Mouse (Mus musculus) midbrain, embryonic 12.5 days (tissue): ENCODE data around the gene Hamp. TPM values are rescaled to one million over a fixed set of nuclear protein-coding genes. Genes with fewer than 3 reads are reported as not detected.

Source experiments
- polyA plus RNA-seq: library from polyadenylated mRNA; unstranded; fragments of >200 nt; fragmentation: Nextera tagmentation; extraction: Ambion mirVana; gene quantifications from 2 replicates; pipeline ENCODE4 v1.2.1, GENCODE M21; 2016

The Hamp gene
- polyA plus RNA-seq, 1 experiment from 2014 or later = not detected

Other genes with a start within 250 kb of the Hamp start
- gene 2200002J24Rik, start 245.1 kb downstream of the Hamp start, polyA plus RNA-seq = not detected in 2 replicates
- gene Atp4a, start 231.8 kb downstream of the Hamp start, polyA plus RNA-seq = 1.1 and 2.0 TPM in 2 replicates
- gene Tmem147, start 214.5 kb downstream of the Hamp start, polyA plus RNA-seq = 149 and 152 TPM in 2 replicates
- gene Gapdhs, start 200.4 kb downstream of the Hamp start, polyA plus RNA-seq = 0.65 and 1.6 TPM in 2 replicates
- 1.6 and 1.8 TPM in 2 replicates for gene Sbsn, start 192.6 kb downstream of the Hamp start, polyA plus RNA-seq
- gene Dmkn, start 180.3 kb downstream of the Hamp start, polyA plus RNA-seq = 0.20 and 0.38 TPM in 2 replicates
- gene Krtdap, start 156.1 kb downstream of the Hamp start, polyA plus RNA-seq = not detected in 2 replicates
- not detected in 2 replicates for gene Ffar2, start 120.3 kb downstream of the Hamp start, polyA plus RNA-seq
- gene Ffar3, start 87.9 kb downstream of the Hamp start, polyA plus RNA-seq = not detected in 2 replicates
- gene Ffar1, start 82.5 kb downstream of the Hamp start, polyA plus RNA-seq = not detected in 2 replicates
- gene Cd22, start 63.7 kb downstream of the Hamp start, polyA plus RNA-seq = not detected in 2 replicates
- 0.39 and 0.51 TPM in 2 replicates for gene Mag, start 29.2 kb downstream of the Hamp start, polyA plus RNA-seq
- gene Hamp2, start 19.4 kb downstream of the Hamp start, polyA plus RNA-seq = not detected in 2 replicates
- gene Usf2, start 12.8 kb upstream of the Hamp start, polyA plus RNA-seq = 28.9 and 30.6 TPM in 2 replicates
- 16.1 and 17.5 TPM in 2 replicates for gene Lsr, start 29.4 kb upstream of the Hamp start, polyA plus RNA-seq
- 0.26 and 0.57 TPM in 2 replicates for gene Fam187b, start 29.8 kb upstream of the Hamp start, polyA plus RNA-seq
- gene Fxyd5, start 98.4 kb upstream of the Hamp start, polyA plus RNA-seq = 8.7 and 13.2 TPM in 2 replicates
- gene Fxyd7, start 107.4 kb upstream of the Hamp start, polyA plus RNA-seq = 10.0 and 11.5 TPM in 2 replicates
- 8.9 and 10.3 TPM in 2 replicates for gene Fxyd1, start 113.2 kb upstream of the Hamp start, polyA plus RNA-seq
- 0.54 and 0.55 TPM in 2 replicates for gene Lgi4, start 115.3 kb upstream of the Hamp start, polyA plus RNA-seq
- 1.4 and 1.7 TPM in 2 replicates for gene Fxyd3, start 132.7 kb upstream of the Hamp start, polyA plus RNA-seq
- 0.41 and 0.63 TPM in 2 replicates for gene Hpn, start 171.3 kb upstream of the Hamp start, polyA plus RNA-seq
- 1.7 and 1.8 TPM in 2 replicates for gene Scn1b, start 183.0 kb upstream of the Hamp start, polyA plus RNA-seq
- gene Gramd1a, start 211.9 kb upstream of the Hamp start, polyA plus RNA-seq = 186 and 194 TPM in 2 replicates